Mouse (Mus musculus) lung, postnatal 25 days (tissue): Measurements from ENCODE around the gene Dennd5a.
A peak's percentile ranks its signal among the peaks of the same experiment; 100 is the strongest.

Experiments
- DNase-seq: peaks from one replicate; pipeline ENCODE4 v3.0.0; 2022; ENCODE audit warnings: low spot score

Dennd5a gene

GRCm38 (mm10) chr7:109963707-109964106 lies 3.4 kb upstream of the Dennd5a start:
- DNase-seq, result no peak

GRCm38 (mm10) chr7:109962596-109962995 lies 2.3 kb upstream of the Dennd5a start:
- no peak for DNase-seq

DNA sequence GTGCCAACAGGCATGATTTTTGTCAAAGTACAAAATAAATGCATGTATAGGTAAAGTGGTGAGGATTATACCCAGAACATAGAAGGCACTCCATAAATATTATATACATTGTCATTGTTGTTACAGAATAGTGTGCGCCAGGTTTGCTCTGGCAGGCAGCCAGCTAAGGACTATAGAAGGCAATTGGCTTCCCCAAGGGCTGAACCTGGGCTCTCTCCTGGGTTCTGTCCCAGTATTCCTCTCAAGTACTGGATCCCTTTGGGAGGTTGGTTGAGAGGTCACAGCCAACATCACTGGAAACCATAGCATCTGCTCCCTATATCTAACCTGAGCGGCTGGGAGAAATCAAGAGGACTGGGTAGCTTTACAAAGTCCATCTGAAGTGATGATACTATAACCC lies 1.3 kb upstream of the Dennd5a start:
- no peak for DNase-seq

DNA sequence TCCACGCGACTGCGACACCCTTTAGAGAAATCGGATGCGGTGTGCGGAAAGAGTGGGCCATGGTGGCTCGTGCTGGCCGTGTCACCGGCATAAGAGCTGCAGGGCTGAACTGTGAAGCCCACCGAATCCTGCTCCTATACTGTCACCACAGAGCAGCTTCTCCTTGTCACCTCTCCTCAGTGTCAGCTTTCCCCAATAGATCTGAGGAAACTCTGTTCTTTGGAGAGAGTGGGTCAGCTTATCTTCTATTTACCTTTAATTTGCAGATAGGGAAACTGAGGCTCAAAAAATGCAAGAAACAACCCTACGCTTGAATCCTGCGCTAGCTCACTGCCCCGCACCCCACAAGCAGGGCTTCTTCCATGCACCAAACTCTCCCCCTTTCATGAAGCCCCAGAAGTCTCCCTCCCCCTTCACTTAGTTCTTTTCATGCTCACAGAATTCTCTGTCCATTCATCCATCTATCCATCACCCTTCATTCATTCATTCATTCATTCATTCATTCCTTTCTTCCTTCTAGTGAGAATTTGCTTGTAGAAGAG lies 414 bp upstream of the Dennd5a start:
- no peak for DNase-seq

DNA sequence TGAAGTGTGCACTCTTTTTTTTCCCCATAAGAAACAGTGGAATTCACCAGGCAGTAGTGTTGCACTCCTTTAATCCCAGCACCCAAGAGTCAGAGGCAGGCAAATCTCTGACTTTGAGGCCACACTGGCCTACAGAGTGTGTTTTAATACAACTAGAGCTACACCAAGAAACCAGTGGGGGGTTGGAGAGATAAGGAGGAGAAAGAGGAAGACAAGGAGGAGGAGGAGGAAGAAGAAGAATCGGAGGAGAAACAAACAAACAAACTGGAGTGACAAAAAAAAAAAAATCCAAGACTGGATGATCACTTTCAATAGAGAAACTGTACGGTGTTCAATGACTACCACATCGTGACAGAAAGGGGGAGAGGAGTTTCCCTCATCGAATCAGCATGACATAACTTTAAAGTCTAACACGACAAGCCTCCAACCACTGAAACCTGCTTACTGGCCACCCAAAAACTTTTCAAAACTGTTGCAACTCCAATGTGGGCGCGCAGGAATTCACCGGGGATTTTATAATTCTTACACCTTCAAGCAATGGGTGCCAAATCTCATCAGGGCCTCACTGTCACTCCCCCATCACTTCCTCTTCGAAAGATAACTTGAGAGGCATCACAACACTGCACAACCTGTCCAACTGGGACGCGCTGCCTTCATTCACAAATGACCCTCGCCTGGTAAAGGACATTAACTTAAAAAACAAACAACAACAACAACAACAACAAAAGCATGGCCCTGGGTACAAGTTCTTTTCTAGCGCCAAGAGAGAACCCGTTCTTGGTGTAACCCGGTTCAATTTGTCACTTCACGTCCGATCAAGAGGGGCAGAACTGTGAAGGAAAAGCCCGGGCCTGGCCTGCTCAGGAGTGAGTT lies 1.2 kb downstream of the Dennd5a start:
- no peak for DNase-seq

DNA sequence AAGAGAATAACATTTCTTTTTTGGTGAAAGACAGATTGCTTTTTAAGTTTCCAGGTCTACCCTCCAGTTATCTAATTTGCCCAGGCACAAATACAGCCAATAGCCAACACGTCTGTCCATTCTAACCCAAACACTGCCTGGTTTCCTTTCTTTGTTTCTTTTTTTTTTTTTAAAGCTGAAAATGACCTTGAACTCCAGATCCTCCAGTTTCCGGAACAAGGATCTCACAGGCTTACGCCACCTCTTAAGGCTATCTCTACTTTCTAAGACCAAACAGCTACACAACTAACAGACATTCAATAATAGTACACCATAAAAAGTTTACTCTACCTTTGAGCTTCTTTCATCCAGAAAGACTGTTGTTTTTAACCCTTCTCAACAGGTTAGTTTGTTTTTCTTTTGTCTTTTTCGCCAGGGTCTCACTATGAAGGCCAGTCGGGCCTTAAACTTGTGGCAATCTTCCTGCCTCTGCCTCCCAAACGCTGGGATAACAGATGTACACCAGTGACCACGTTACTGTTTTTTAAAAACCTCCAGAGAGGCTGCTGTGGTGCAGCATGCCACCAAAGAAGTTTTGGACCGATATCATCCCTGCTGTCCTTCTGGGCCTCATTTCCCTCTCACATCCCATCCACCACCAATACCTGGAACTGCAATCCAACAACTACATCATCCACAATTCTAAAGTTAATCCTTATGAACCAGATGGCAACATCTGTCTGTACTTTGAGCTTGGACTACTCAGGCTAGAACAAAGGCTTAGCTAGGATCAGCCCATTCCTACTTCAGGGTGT lies 2.1 kb downstream of the Dennd5a start:
- DNase-seq, result no peak

DNA sequence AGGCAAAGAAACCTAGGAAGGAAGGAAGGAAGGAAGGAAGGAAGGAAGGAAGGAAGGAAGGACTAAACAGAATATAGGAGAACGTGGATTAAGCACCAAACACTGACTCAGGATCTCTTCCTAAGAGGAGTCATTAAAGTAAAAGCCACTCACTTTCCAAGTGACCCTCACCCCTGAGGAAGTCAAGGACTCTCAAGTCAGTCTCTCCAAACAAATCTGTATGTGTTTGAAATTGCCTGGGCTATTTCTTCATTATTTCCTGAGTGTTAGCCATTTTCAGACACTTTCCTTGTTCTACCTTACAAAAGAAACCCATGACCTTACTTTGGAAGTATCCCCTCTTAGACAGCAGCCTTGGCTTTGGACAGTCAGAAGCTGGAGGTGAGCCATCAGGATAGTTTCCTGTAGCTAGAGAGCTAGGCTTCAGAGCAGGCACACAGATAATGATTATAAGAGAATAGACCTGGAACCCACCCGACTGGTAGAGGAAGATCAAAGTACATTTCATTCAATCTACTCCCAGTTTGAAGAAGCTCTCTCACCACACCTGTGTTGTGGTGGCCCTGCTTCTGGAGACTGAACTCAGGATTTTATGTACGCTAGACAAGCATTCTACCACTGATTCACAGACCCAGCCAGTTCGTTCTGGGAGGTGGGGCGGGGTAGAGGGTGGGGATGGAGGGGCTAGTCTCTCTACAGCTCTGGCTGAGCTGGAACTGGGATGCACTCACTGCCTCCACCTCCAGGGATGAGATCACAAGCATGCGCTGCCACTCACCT lies 5.5 kb downstream of the Dennd5a start:
- no peak for DNase-seq

DNA sequence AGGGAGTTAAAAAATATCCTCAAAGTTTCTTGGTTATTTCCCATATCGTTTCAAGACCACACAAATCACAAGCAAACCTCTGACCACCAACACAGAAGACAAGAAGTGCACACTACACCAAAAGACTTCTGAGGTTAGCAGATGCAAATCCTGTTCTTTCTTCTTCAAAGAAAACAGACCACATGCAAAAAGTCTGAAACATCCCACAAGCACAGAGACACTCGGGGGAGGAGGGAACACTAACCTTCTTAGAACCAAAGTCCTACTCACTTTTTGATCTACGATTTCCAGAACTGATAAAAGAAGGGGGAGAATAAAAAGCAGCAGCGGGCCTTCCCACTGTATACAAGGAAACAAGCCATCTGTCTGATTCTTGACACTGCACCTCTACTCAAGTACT lies 9.0 kb downstream of the Dennd5a start:
- DNase-seq, result no peak

- peak; percentile 27 for DNase-seq
Measured at GRCm38 (mm10) chr7:109944421-109945034, 15.7 kb downstream of the Dennd5a start.

DNA sequence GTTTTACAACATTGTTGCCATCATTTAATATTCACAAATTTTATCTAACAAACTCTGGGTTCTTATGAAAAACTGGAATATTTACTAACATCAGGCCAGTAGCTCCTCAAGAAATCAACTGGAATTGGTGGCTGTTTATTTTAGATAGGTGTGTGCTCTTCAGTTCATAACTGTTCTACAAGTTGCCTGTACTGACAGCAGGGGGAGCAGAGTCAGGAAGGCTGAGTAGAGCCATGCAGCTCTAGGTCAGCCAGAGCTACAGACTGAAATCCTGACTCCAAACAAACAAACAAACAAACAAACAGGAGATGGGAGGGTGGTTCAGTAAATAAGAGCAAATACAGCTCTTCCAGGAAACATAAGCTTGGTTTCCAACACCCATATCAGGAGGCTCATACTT lies 30.6 kb downstream of the Dennd5a start:
- DNase-seq, result no peak

- no peak for DNase-seq
Measured at GRCm38 (mm10) chr7:109928365-109928764, 31.9 kb downstream of the Dennd5a start.

GRCm38 (mm10) chr7:109924965-109925364 lies 35.3 kb downstream of the Dennd5a start:
- DNase-seq, result peak; percentile 26

DNA sequence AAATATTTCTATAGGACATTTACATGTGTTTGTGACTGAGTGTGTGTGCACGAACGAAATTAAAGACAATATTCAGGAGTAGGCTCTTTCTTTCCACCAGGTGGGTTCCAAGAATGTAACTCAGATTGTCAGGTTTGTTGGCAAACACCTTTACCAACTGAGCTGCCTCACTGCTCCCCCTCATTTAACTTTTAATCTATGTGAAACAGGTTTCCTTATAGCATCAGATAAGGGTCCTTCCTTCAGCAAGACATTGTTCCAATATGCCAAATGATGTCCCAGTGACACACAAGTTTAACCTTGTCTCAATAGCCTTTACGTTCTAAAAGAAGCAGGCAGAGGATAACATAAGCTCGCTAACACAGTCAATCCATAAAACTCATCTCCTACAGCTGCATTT lies 37.4 kb downstream of the Dennd5a start:
- DNase-seq, result no peak

- DNase-seq, result peak; percentile 72
Measured at GRCm38 (mm10) chr7:109906165-109906564, 54.1 kb downstream of the Dennd5a start.

DNA sequence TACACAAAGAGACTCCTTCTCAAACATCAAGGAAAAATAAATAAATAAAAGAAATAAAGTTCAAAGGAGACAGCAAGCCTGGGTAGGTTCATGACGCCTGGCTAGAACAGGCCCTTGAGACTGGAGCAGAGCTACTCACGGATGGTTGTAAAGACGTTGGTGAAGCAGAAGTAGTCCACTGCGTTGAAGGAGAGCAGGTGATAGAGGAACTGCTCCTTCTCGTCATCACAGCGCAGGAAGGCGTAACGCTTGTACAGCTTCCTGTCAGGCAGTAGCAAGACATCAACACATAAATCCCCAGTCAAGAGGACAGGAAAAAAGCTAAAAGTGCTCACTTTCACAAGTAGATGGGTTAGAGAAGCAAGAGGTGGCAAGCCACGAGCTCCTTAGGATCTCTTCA lies 59.3 kb downstream of the Dennd5a start:
- no peak for DNase-seq

DNA sequence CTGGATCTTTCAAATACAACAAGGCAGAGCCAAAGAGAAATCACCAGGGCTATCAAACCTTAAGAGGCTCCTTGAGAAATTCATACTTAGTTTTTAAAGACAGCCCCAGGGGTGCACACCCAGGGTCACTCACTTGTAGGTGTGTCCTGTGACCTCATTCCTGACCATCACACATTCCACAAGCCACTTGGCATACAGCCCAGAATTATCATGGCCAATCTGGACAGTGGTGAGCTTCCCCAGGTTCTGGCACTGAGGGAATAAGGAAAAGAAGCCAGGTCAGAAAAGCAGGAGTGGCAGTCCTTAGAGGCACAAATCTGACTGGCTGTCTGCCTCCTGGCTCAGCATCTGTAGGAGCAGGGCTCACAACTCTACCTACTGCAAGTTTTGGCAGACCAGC lies 61.4 kb downstream of the Dennd5a start:
- no peak for DNase-seq

- peak; percentile 73 for DNase-seq
Measured at GRCm38 (mm10) chr7:109892530-109892929, 67.7 kb downstream of the Dennd5a start.

DNA sequence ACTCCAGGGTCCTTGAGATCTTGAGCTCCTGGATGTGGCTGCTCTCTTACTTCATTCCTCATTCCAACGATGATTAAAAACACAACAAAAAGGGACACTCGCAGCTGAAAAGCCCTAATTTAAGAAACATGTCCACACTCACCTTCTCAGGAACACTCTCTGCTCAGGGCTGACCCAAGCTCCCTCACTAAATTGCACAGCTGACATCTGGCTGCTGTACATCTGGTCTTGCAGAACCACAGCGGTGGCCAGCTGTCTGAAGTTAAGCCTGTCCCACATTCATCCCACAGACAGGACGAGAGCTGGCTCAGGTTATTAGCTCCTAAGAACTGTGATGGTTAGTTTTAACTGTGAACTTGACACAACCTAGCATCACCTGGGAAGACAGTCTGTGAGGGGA lies 68.5 kb downstream of the Dennd5a start:
- peak; percentile 32 for DNase-seq

DNA sequence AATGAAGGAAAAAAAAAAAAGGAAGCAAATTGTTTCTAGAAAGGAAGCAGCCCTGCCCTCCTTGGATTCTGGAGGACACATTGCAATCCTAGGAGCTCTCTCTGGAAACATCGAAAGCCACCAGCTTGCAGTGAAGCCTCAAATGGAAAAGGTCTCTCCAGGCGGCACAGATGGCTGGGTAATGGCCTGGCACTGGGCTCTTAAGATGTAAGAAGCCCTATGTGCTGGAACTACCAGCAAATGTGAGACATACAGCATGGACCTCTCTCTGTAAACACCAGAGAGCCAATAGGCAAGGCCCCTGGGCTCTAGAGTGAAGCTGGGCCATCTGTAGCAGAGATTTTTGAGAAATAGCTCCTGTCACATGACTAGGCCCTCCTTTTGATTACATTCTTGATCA lies 70.0 kb downstream of the Dennd5a start:
- no peak for DNase-seq

- no peak for DNase-seq
Measured at GRCm38 (mm10) chr7:109889300-109889699, 71.0 kb downstream of the Dennd5a start.

DNA sequence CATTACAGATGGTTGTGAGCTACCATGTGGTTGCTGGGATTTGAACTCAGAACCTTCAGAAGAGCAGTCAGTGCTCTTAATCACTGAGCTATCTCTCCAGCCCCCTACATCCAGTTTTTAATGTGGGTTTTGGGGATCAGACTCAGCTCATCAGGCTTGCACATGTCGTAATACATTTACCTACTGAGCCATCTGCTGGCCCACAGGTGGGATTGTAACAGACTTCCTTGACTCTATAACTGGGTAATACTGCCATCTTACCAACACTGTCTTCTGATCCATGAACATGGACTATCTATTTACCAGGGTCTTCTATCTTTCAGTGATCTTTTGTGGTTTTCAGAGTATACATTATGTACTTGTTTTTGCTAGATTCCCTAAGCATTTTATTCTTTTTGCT lies 74.0 kb downstream of the Dennd5a start:
- no peak for DNase-seq

DNA sequence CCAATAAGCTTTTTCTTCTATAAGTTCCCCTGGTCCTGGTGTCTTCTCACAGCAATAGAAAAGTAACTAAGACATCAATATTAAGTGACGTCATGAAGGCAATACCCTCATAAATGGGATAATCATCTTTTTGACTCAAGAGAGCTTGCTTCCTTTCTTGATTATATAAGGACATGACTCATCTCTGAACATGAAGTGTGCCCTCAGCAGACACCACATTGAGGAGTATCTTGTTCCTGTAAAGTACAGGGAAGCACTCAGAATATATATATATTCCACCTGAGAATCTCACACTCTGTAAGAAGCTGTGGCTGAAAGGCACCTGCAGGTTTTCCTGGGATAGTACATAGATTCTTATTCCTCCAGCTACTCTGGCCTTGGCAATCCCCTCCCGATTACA lies 77.7 kb downstream of the Dennd5a start:
- no peak for DNase-seq
